Mouse (Mus musculus): ENCODE results near the gene Rps9.

The Rps9 gene

GRCm38 (mm10) chr7:3703879-3704441 lies at the start of gene Rps9:
Gene Rps9 (plus strand): TSS chr7:3703993.
- DNase-seq: peak; percentile 96 to 97

GRCm38 (mm10) chr7:3656966-3657365 lies 46.8 kb upstream of the Rps9 start:
- no peak for DNase-seq

- no peak for DNase-seq
These were observed 45.2 kb upstream of the Rps9 start for GRCm38 (mm10) chr7:3658578-3658977.

- DNase-seq: no peak
These were observed 39.1 kb upstream of the Rps9 start for GRCm38 (mm10) chr7:3664524-3665214.

- peak; percentile 95 to 96 for DNase-seq
These were observed 38.3 kb upstream of the Rps9 start, which contains the start of gene Leng1 for GRCm38 (mm10) chr7:3665215-3666114. Gene Leng1 (minus strand): TSS chr7:3665840.

GRCm38 (mm10) chr7:3666921-3667391 lies 36.8 kb upstream of the Rps9 start:
- no peak for DNase-seq

GRCm38 (mm10) chr7:3674507-3675227 lies 29.1 kb upstream of the Rps9 start:
- peak; percentile 87 to 94 for DNase-seq

GRCm38 (mm10) chr7:3675228-3675548 lies 28.6 kb upstream of the Rps9 start:
- no peak for DNase-seq

GRCm38 (mm10) chr7:3676371-3676770 lies 27.4 kb upstream of the Rps9 start:
- DNase-seq: no peak

- no peak for DNase-seq
These were observed 26.5 kb upstream of the Rps9 start, which contains the start of gene Tmc4 for GRCm38 (mm10) chr7:3677342-3677741. Gene Tmc4 (minus strand): TSS chr7:3677553.

GRCm38 (mm10) chr7:3683908-3684550 lies 19.8 kb upstream of the Rps9 start:
- no peak for DNase-seq

- no peak for DNase-seq
These were observed 19.1 kb upstream of the Rps9 start for GRCm38 (mm10) chr7:3684698-3685097.

GRCm38 (mm10) chr7:3685400-3686187 lies 18.2 kb upstream of the Rps9 start:
- peak; percentile 81 to 84 for DNase-seq

GRCm38 (mm10) chr7:3691919-3692318 lies 11.9 kb upstream of the Rps9 start:
- no peak for DNase-seq

- no peak for DNase-seq
These were observed 11.3 kb upstream of the Rps9 start, which contains the start of gene Tsen34 for GRCm38 (mm10) chr7:3692382-3692986. Gene Tsen34 (plus strand): TSS chr7:3692863.

- DNase-seq: peak; percentile 94 to 96
These were observed 10.6 kb upstream of the Rps9 start, which contains the start of gene Mboat7 for GRCm38 (mm10) chr7:3692987-3693808. Gene Mboat7 (minus strand): TSS chr7:3693523.

- DNase-seq: no peak
These were observed 10.1 kb upstream of the Rps9 start for GRCm38 (mm10) chr7:3693809-3694075.

GRCm38 (mm10) chr7:3694076-3694948 lies 9.5 kb upstream of the Rps9 start:
- DNase-seq: peak; percentile 44 to 67

- DNase-seq: peak in 1 of 2 experiments; percentile 33
These were observed 8.9 kb upstream of the Rps9 start for GRCm38 (mm10) chr7:3694949-3695305.
